Mouse (Mus musculus) layer of hippocampus, adult 8-10 months (tissue): ENCODE data around the gene Harbi1. TPM values are rescaled to one million over a fixed set of nuclear protein-coding genes. Genes with fewer than 3 reads are reported as not detected.
A peak's percentile ranks its signal among the peaks of the same experiment; 100 is the strongest.
"Not testable (repeated sequence)": the region's sequence is repeated elsewhere in the genome, so short reads cannot be mapped to it uniquely, and the experiment has no call there.

ENCODE experiments used
- DNase-seq, 2 experiments: peaks; one replicate each; pipeline ENCODE4 v3.0.0; 2022; ENCODE audit warnings: low spot score in 2 of 2
- total RNA-seq, 4 experiments: library from RNA; stranded (reverse); gene quantifications; 2 replicates each; pipeline ENCODE4 v1.2.4; 2022

Gene Harbi1
- total RNA-seq, 4 experiments from 2014 or later: 6.7 to 10.7 (median 8.0) TPM

DNA sequence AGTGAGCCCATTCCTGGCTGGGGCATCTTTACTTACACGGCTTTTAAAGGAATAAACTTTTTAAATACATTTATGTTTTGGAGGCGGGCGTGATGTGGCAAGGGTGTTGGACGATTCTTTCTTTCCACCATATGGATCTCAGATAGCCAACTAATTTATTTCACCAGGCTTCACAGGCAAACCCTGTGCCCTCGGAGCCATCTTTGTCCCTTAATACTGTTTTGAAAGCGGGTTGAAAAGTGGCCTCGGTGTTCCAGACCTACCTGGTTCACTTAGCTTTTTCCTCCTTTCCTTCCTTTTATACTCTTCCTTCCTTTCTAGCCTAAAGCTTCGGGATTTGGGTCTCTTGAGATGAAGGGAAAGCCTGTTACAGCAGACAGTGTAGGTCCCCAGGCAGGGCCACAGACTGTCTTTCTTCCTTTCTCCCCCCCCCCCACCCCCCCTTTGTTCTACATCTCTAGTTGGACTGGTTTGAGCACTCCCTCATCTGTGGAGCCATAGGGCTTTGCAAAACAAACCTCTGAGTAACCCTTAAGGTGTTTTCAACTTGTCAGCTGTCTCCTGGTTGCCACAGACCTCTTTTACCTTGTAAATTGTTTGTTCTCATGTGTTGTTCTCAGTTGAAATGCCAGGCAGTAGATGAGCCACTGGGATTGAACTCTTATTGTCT lies 739 bp downstream of the Harbi1 start:
- DNase-seq: no peak

DNA sequence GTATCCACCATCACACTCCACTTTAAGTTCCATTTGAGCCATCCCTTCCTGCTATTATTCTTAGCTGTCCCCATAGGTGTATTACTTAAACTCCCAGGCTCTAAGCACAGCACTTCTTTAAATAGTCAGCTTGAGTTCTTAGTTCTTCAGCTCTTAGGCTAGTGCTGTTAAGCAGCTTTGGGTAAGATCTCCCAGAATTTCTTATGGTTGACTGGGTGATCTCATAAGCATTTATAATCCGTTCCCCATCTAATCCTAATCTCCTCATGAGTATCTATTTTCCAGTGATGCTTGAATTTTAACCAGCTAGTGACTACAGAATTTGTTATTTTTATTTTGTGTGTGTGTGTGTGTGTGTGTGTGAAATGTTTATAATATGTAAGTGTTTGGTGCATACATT lies 4.3 kb downstream of the Harbi1 start:
- DNase-seq: no peak

DNA sequence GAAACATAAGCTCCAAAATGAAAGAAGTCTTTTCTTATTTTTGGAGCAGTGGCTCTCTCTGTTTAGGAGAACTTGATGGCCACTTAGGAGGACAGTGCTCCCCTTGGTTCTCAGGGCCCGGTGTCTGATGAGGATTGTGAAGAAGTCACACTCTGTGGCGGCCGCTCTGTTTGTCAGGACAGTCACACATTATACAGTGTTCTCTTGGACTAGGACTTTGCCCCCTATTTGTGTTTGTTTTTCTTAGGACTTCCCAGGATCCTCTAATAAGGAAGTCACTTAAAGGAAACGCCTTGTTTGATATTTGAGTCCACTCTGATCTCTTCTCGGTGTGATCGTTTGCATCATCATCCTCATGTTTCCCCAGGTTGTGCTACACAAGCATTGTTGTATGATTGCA lies 7.6 kb downstream of the Harbi1 start:
- DNase-seq: no peak

DNA sequence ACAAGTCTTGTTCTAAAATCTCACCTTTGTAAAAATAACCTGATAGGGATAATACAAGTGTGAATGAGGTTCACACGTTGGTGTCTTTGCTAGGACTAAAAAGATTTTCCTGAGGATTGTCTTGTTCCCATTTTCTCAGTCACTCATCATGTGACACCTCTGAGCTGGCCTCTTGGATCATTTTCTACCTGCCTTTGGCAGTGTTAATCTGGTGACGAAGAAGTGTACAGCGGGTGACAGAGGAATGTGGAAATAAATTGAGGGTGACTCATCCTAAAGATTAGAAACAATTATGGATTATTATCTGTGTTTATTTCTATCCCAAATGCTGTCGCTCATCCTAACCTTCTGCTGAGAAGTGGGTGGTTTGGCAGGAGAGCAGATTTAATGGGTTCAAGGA lies 12.7 kb downstream of the Harbi1 start:
- DNase-seq: no peak

DNA sequence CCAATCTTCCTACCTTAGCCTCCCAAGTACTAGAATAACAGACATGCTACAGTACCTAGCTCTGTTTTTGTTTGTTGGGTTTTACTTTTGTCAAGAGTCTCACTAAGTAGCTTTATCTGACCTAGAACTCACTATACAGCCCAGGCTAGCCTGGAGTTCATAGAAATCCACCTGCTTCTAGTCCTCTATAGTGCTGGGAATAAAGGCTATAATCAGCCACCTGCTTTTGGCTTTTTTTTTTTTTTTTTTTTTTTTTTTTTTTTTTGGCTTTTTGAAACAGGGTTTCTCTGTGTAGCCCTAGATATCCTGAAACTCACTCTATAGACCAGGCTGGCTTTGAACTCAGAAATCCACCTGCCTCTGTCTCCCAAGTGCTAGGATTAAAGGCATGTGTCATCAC lies 13.3 kb downstream of the Harbi1 start:
- no peak for DNase-seq

DNA sequence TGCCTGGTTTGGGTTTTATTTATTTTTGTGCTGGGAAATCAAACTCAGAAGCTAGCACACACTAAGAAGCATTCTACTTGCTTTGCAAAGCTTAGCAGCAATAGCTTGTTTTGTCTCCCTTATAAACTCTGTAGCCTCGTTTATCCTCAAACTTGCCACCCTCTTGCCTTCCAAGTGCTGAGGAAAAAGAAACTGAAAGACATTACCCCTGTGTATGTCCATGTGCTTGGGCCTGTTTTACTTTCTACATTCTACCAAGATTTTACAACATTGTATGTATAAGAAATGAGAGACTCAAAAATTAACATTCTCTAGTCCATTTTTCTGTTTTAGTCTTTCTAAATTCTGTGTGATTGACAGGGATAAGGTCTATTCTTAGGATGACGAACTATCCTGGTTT lies 14.1 kb downstream of the Harbi1 start:
- DNase-seq: no peak

DNA sequence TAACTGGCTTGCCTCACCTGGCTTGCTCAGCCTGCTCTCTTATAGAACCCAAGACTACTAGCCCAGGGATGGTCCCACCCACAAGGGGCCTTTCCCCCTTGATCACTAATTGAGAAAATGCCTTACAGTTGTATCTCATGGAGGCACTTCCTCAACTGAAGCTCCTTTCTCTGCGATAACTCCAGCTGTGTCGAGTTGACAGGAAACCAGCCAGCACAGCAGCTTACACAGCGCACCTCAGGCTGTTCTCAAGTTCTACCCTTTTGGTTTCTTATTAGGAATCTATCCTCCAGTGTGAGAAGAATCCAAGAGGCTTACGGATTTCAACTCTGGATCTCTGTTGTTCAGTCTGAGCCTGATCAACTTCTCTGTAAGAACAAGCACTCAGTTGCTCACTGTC lies 14.8 kb downstream of the Harbi1 start:
- DNase-seq: not testable (repeated sequence)

DNA sequence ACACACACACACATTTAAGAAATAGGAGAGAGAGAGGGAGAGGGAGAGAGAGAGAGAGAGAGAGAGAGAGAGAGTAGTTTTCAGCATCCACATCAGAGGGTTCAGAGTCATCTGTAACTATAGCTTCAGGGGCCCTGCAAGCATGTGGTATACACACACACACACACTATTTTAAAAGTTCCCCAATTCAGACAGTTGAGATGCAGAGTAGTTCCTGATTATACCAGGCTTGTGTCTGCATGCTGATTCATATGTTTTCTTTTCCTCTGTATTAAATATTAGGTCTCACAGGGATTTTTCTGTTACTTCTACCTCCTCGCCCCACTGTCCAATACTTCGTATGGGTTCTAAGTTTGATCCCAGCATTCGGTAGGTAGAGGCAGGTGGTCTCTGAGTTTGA lies 16.4 kb downstream of the Harbi1 start:
- DNase-seq: no peak

DNA sequence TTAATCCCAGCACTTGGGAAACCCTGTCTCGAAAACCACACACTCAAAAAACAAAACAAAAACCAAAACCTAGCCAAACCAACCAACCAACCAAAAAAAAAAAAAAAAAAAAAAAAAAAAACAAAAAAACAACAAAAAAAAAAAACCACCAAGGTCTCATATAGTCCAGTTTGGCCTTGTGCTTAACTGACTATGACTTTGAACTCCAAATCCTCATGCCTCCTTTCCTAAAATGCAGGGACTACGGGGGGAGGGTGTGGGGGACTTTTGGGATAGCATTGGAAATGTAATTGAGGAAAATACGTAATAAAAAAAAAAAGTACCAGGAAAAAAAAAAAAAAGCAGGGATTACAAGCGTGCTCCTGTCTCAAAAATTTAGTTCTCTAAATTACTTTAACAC lies 18.9 kb downstream of the Harbi1 start:
- DNase-seq: no peak

DNA sequence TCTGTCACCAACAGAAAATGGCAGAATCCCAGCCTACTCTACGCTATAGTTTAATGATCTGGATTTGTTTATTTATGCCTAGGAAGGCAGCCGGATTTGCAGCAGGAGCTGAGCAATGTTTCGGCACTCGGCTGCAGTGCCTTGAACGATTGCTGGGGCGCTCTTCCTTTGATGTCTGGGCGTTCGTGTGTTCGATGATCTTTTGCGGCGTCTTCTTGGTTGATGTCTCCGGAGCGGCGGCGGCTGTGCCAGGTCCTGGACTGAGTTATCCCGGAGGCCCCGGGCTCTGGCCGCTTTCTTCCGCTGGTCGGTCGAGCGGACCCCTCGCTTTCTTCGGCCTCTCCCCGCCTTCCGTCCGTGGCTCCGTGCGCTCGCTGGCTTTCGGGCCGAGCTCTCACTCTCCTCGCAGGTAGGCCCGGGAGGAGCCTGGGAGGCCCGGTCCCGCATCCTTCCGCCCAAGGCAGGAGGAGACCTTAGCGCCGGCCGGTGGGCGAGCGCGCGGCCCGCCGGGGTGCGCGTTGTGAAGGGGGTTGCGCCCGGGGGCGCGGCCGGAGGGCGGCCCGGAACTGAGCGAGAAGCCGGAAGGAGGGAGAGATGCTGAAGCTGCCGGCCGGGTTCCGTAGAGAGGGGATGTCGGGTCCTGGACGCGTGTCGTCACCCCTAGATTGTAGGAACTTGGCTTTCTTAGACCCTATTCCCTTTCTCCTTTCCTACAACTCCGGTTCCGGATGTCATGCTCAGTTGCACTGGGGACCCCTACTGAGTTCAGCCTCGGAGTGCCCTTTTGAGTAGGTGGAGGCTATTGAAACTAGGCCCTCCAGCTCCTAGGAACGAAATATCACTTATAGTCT lies 19.5 kb downstream of the Harbi1 start, which contains the start of gene Ambra1:
Gene Ambra1 (plus strand): TSS at position 164 of the 851 bp plus-strand sequence.
- DNase-seq: peak; percentile 77 to 85

DNA sequence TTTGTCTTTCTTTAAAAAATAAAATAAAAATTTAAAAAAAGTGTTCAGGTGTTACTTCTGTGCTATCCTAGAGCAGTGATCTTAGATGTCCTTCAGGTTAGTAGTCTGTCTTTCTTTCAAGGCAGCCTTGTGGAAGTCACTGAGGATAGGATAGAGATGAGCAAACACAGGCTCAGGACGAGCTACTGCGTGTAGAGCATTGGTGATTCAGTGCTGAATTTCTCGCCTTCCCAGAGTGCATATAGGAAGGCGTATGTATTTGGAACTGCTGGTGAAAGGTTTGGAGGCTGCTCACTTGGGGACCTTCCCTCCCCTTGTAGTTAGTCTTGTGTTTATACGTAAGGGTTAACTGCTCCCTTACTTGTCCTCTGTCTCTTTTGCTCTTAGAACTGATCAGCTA lies 24.6 kb downstream of the Harbi1 start:
- no peak for DNase-seq

DNA sequence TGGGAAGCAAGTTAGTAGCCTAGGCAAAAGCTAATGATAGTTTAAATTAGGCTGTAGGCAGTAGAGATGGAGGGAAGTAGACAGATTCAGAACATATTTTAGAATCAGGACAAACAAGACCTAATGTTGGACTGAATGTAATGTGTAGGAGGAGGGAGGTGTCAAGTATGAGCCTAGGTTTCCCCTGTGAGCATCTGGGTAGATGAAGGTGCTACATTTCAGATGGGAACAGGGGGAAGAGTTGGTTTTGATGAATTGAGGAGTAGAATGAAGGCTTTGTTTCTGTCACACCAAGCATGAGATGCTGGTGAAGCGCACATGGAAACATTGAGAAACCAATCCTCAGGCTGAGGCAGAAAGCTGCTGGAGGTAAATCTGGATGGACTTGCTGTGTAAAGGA lies 28.9 kb downstream of the Harbi1 start:
- no peak for DNase-seq

DNA sequence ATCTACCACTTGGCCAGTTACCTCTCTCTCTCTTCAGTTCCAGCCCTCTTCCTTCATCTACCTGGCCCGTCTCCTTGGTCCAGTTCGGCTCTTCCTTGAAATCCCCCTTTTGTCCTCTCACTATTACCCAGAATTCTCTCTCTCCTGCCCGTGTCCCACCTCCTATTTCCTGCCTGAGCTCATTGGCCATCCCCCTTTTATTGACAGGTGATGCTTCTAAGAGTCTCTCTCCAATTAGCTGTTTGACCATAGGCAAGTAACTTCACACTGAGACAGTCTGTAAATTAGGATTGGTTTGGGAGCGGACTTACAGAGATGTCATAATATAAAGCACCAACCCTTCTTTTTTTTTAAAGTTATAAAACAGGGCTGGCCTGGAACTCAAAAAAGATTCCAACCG lies 34.0 kb downstream of the Harbi1 start:
- DNase-seq: no peak

DNA sequence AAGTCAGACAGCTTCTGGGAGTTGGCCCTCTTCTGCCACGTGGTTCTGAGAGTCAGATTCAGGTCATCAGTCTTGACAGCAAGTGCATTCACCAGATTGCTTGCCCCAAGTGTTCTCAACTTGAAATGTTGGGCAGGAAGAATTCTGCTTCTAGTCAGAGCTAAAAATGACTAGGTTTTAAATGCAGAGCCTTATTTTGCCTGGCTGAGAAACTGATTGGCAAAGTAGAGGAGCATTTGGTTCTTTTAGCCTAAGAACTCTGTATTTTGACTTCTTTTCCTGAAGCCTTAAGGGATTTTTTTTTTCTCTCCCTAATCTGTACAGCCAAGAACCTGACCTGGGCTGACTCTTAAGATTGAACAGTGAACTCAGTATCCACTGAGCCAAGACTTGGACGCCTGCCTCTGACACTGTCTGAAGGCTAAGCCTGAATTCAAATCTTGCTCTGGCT lies 39.2 kb downstream of the Harbi1 start:
- no peak for DNase-seq

Other genes with a start within 250 kb of the Harbi1 start
- gene Ckap5, start 184.1 kb upstream of the Harbi1 start, total RNA-seq: 100 to 1,000 TPM; 121 to 126 (median 123) TPM
- gene F2, start 74.4 kb upstream of the Harbi1 start, total RNA-seq: under 1 TPM in 1 of 4 experiments, not detected in 3; 0.32 TPM
- 10 to 100 TPM; 11.2 to 15.0 (median 11.8) TPM for gene Zfp408, start 61.1 kb upstream of the Harbi1 start, total RNA-seq
- 10 to 100 TPM; 56.8 to 66.3 (median 63.1) TPM for gene Arhgap1, start 61.0 kb upstream of the Harbi1 start, total RNA-seq
- 10 to 100 TPM; 67.1 to 87.7 (median 74.4) TPM for gene Atg13, start 276 bp upstream of the Harbi1 start, total RNA-seq
- 10 to 100 TPM; 49.8 to 55.9 (median 52.8) TPM for gene Ambra1, start 19.3 kb downstream of the Harbi1 start, total RNA-seq
- gene Chrm4, start 216.4 kb downstream of the Harbi1 start, total RNA-seq: 10 to 100 TPM; 27.0 to 29.9 (median 29.1) TPM
- 10 to 100 TPM; 21.4 to 27.8 (median 24.1) TPM for gene Mdk, start 221.4 kb downstream of the Harbi1 start, total RNA-seq
- not detected for gene Gm9821, start 234.9 kb downstream of the Harbi1 start, total RNA-seq